Mouse (Mus musculus) embryonic facial prominence, embryonic 15.5 days (tissue): ENCODE measurements around the gene Iqcc. TPM values are rescaled to one million over a fixed set of nuclear protein-coding genes. Genes with fewer than 3 reads are reported as not detected.

Experiments used
- ATAC-seq: fragments of 200-750 bp; cut with Nextera tagmentation; 2 replicates; pipeline ENCODE4 v1.8.0; 2017; ENCODE audit warnings: low read depth, moderate TSS enrichment; ENCODE audit not compliant: insufficient number of reproducible peaks, low FRiP score, low TSS enrichment
- H3K27ac ChIP-seq: fragments of 300-500 bp; sonication (generic); replicated peaks from 2 replicates; pipeline ENCODE4 v1.5.1; 2015; ENCODE audit warnings: mild to moderate bottlenecking, inconsistent platforms
- H3K27me3 ChIP-seq: fragments of 300-500 bp; sonication (generic); 2 replicates; pipeline ENCODE4 v1.6.1; 2015; ENCODE audit warnings: inconsistent platforms
- H3K36me3 ChIP-seq: fragments of 300-500 bp; sonication (generic); 2 replicates; pipeline ENCODE4 v1.6.1; 2015; ENCODE audit warnings: mild to moderate bottlenecking, inconsistent platforms
- H3K4me1 ChIP-seq: fragments of 300-500 bp; sonication (generic); 2 replicates; pipeline ENCODE4 v1.6.1; 2015; ENCODE audit warnings: inconsistent platforms
- H3K4me2 ChIP-seq: fragments of 300-500 bp; sonication (generic); replicated peaks from 2 replicates; pipeline ENCODE4 v1.6.1; 2015; ENCODE audit warnings: mild to moderate bottlenecking, inconsistent platforms
- H3K4me3 ChIP-seq: fragments of 300-500 bp; sonication (generic); replicated peaks from 2 replicates; pipeline ENCODE4 v1.5.1; 2015; ENCODE audit warnings: mild to moderate bottlenecking, inconsistent platforms
- H3K9ac ChIP-seq: fragments of 300-500 bp; sonication (generic); 2 replicates; pipeline ENCODE4 v1.6.1; 2015; ENCODE audit warnings: inconsistent platforms
- H3K9me3 ChIP-seq: fragments of 300-500 bp; sonication (generic); replicated peaks from 2 replicates; pipeline ENCODE4 v1.6.1; 2016; ENCODE audit warnings: inconsistent platforms
- WGBS: fragments of 180-500 bp; shearing (Covaris S2); methylation state at CpG from one replicate; pipeline ENCODE4 v1.1.7; 2015; 5-methylcytosine and 5-hydroxymethylcytosine counted together
- polyA plus RNA-seq: library from polyadenylated mRNA; unstranded; fragments of >200 nt; fragmentation: Nextera tagmentation; extraction: Ambion mirVana; gene quantifications from 2 replicates; pipeline ENCODE4 v1.2.1, GENCODE M21; 2015

Iqcc gene
- polyA plus RNA-seq, 1 experiment from 2014 or later = 34.1 TPM

GRCm38 (mm10) chr4:129608426-129609025, 10.4 kb downstream of the Iqcc start:
- no peaks in the 10 kb centered on the region for H3K27me3 ChIP-seq
- H3K4me3 ChIP-seq = no peak overlapping the region
- ATAC-seq = peak; percentile 77
- H3K9ac ChIP-seq = peak overlapping the region; percentile 10; the same call in 1 of the 2 replicates
- 30% methylated on average over 7 of the region's 7 CpGs for WGBS
- 0 out of 2 replicates have a peak, but pooled peaks cover 4% of the 10 kb centered on the region for H3K4me1 ChIP-seq
- H3K36me3 ChIP-seq = peaks cover 51% of the 10 kb centered on the region
- no peak overlapping the region for H3K4me2 ChIP-seq
- 0 out of 2 replicates have a peak overlapping the region, but pooled peaks have one; percentile 25 for H3K27ac ChIP-seq
- no peaks in the 10 kb centered on the region for H3K9me3 ChIP-seq

- Histone ChIP-seq H3K27me3 (no peaks in the 10 kb centered on the region), H3K4me1 (peaks cover 34% of the 10 kb centered on the region), H3K9ac (peak within 1 kb of the TSS; percentile 94), H3K27ac (peak within 1 kb of the TSS; percentile 73), H3K36me3 (peaks cover 64% of the 10 kb centered on the region), H3K9me3 (no peaks in the 10 kb centered on the region), H3K4me2 (peak within 1 kb of the TSS; percentile 77), H3K4me3 (peak within 1 kb of the TSS; percentile 99)
- under 1% methylated on average over 69 of the region's 74 CpGs for WGBS
- ATAC-seq = peak; percentile 86
Measured at GRCm38 (mm10) chr4:129600233-129601158, 18.4 kb downstream of the Iqcc start, which contains the start of the genes Eif3i and Tmem234. Gene Eif3i, minus strand, starts transcription at chr4:129600648. Gene Tmem234, plus strand, starts transcription at chr4:129600668.

- WGBS = 82% methylated on average over 4 of the region's 4 CpGs
- no peak overlapping the region for H3K9ac ChIP-seq
- ATAC-seq = no peak
- no peak overlapping the region for H3K4me2 ChIP-seq
- peaks cover 35% of the 10 kb centered on the region for H3K36me3 ChIP-seq
- peaks cover 8% of the 10 kb centered on the region; the same call in 1 of the 2 replicates for H3K4me1 ChIP-seq
- H3K9me3 ChIP-seq = no peaks in the 10 kb centered on the region
- no peaks in the 10 kb centered on the region for H3K27me3 ChIP-seq
- H3K27ac ChIP-seq = no peak overlapping the region
- no peak overlapping the region for H3K4me3 ChIP-seq
Measured at GRCm38 (mm10) chr4:129588865-129589264, 30.0 kb downstream of the Iqcc start.

- Histone ChIP-seq H3K9me3 (no peaks in the 10 kb centered on the region), H3K27me3 (no peaks in the 10 kb centered on the region), H3K4me1 (peaks cover 8% of the 10 kb centered on the region; the same call in 1 of the 2 replicates), H3K9ac (no peak overlapping the region), H3K4me3 (no peak overlapping the region), H3K27ac (no peak overlapping the region), H3K36me3 (peaks cover 18% of the 10 kb centered on the region), H3K4me2 (no peak overlapping the region)
- no peak for ATAC-seq
- WGBS = 56% methylated on average over 1 of the region's 1 CpGs
Measured at GRCm38 (mm10) chr4:129586943-129587342, 32.0 kb downstream of the Iqcc start.

- 69% methylated on average over 9 of the region's 9 CpGs for WGBS
- no peak for ATAC-seq
- Histone ChIP-seq H3K4me3 (peak overlapping the region; percentile 50; the same call in 1 of the 2 replicates), H3K27me3 (no peaks in the 10 kb centered on the region), H3K4me2 (peak overlapping the region; percentile 72), H3K27ac (0 out of 2 replicates have a peak overlapping the region, but pooled peaks have one; percentile 58), H3K36me3 (peaks cover 6% of the 10 kb centered on the region), H3K9me3 (no peaks in the 10 kb centered on the region), H3K4me1 (peaks cover 8% of the 10 kb centered on the region; the same call in 1 of the 2 replicates), H3K9ac (no peak overlapping the region)
Measured at GRCm38 (mm10) chr4:129585773-129586172, 33.1 kb downstream of the Iqcc start.

GRCm38 (mm10) chr4:129584884-129585608, 33.9 kb downstream of the Iqcc start:
- H3K27me3 ChIP-seq = no peaks in the 10 kb centered on the region
- H3K27ac ChIP-seq = peak overlapping the region; percentile 58; the same call in 1 of the 2 replicates
- peak; percentile 64 for ATAC-seq
- peak overlapping the region; percentile 33 for H3K9ac ChIP-seq
- peak overlapping the region; percentile 50 for H3K4me3 ChIP-seq
- H3K4me1 ChIP-seq = peaks cover 8% of the 10 kb centered on the region; the same call in 1 of the 2 replicates
- under 1% methylated on average over 36 of the region's 36 CpGs for WGBS
- H3K4me2 ChIP-seq = peak overlapping the region; percentile 72
- no peaks in the 10 kb centered on the region for H3K36me3 ChIP-seq
- no peaks in the 10 kb centered on the region for H3K9me3 ChIP-seq

GRCm38 (mm10) chr4:129584370-129584769, 34.5 kb downstream of the Iqcc start:
- no peak overlapping the region for H3K9ac ChIP-seq
- no peak for ATAC-seq

GRCm38 (mm10) chr4:129582251-129582650, 36.6 kb downstream of the Iqcc start:
- Histone ChIP-seq H3K4me1 (peaks cover 8% of the 10 kb centered on the region; the same call in 1 of the 2 replicates), H3K4me2 (no peak overlapping the region), H3K9ac (no peak overlapping the region), H3K36me3 (no peaks in the 10 kb centered on the region), H3K4me3 (no peak overlapping the region), H3K27me3 (no peaks in the 10 kb centered on the region), H3K9me3 (no peaks in the 10 kb centered on the region), H3K27ac (no peak overlapping the region)
- ATAC-seq = no peak
- 73% methylated on average over 1 of the region's 1 CpGs for WGBS

More at GRCm38 (mm10) chr4:129584370-129584769, 34.5 kb downstream of the Iqcc start:
- H3K4me3 ChIP-seq = peak overlapping the region; percentile 50
- peaks cover 8% of the 10 kb centered on the region; the same call in 1 of the 2 replicates for H3K4me1 ChIP-seq
- H3K4me2 ChIP-seq = peak overlapping the region; percentile 72
- H3K9me3 ChIP-seq = no peaks in the 10 kb centered on the region
- no peaks in the 10 kb centered on the region for H3K27me3 ChIP-seq
- H3K36me3 ChIP-seq = no peaks in the 10 kb centered on the region
- H3K27ac ChIP-seq = peak overlapping the region; percentile 58; the same call in 1 of the 2 replicates
- WGBS = 71% methylated on average over 1 of the region's 1 CpGs

- no peak overlapping the region for H3K9ac ChIP-seq
- H3K4me3 ChIP-seq = no peak overlapping the region
- 54% methylated on average over 7 of the region's 7 CpGs for WGBS
- H3K4me2 ChIP-seq = no peak overlapping the region
- no peak for ATAC-seq
- peaks cover 8% of the 10 kb centered on the region; the same call in 1 of the 2 replicates for H3K4me1 ChIP-seq
- H3K27ac ChIP-seq = no peak overlapping the region
- no peaks in the 10 kb centered on the region for H3K27me3 ChIP-seq
- no peaks in the 10 kb centered on the region for H3K36me3 ChIP-seq
- H3K9me3 ChIP-seq = no peaks in the 10 kb centered on the region
Measured at GRCm38 (mm10) chr4:129580347-129580746, 38.6 kb downstream of the Iqcc start.

GRCm38 (mm10) chr4:129578466-129578865, 40.4 kb downstream of the Iqcc start, which contains the start of gene Fam167b:
Gene Fam167b, minus strand, starts transcription at chr4:129578549.
- 0 out of 2 replicates have a peak within 1 kb of the TSS, but pooled peaks have one; percentile 22 for H3K27ac ChIP-seq
- H3K27me3 ChIP-seq = no peaks in the 10 kb centered on the region
- 86% methylated on average over 5 of the region's 5 CpGs for WGBS
- no peaks in the 10 kb centered on the region for H3K4me1 ChIP-seq
- H3K4me2 ChIP-seq = peak within 1 kb of the TSS; percentile 6; the same call in 1 of the 2 replicates
- no peak within 1 kb of the TSS for H3K9ac ChIP-seq
- H3K9me3 ChIP-seq = no peaks in the 10 kb centered on the region
- H3K36me3 ChIP-seq = no peaks in the 10 kb centered on the region
- no peak for ATAC-seq
- H3K4me3 ChIP-seq = no peak within 1 kb of the TSS
